Mouse (Mus musculus) hindbrain, embryonic 10.5 days (tissue): ENCODE data around the gene Dlg2. TPM values are rescaled to one million over a fixed set of nuclear protein-coding genes. Genes with fewer than 3 reads are reported as not detected.
A peak's percentile ranks its signal among the peaks of the same experiment; 100 is the strongest.

ENCODE experiments used
- DNase-seq: peaks from one replicate; pipeline ENCODE4 v3.0.0-alpha.2; 2017; ENCODE audit warnings: low spot score
- H3K27ac ChIP-seq: fragments of 300-500 bp; sonication (generic); 2 replicates; pipeline ENCODE4 v1.5.1; 2016; ENCODE audit warnings: mild to moderate bottlenecking, moderate library complexity
- H3K27me3 ChIP-seq: fragments of 300-500 bp; sonication (generic); 2 replicates; pipeline ENCODE4 v1.6.1; 2016; ENCODE audit warnings: mild to moderate bottlenecking; ENCODE audit not compliant: poor library complexity, insufficient read depth, severe bottlenecking
- H3K36me3 ChIP-seq: fragments of 300-500 bp; sonication (generic); 2 replicates; pipeline ENCODE4 v1.6.1; 2016; ENCODE audit warnings: mild to moderate bottlenecking, moderate library complexity
- H3K4me1 ChIP-seq: fragments of 300-500 bp; sonication (generic); replicated peaks from 2 replicates; pipeline ENCODE4 v1.6.1; 2016; ENCODE audit warnings: mild to moderate bottlenecking
- H3K4me3 ChIP-seq: fragments of 300-500 bp; sonication (generic); 2 replicates; pipeline ENCODE4 v1.5.1; 2016; ENCODE audit warnings: mild to moderate bottlenecking, moderate library complexity
- H3K9me3 ChIP-seq: fragments of 300-500 bp; sonication (generic); 2 replicates; pipeline ENCODE4 v1.6.1; 2016; ENCODE audit warnings: mild to moderate bottlenecking, moderate library complexity
- WGBS: fragments of 180-500 bp; shearing (Covaris S2); methylation state at CpG from one replicate; pipeline ENCODE4 v1.1.7; 2016; 5-methylcytosine and 5-hydroxymethylcytosine counted together
- polyA plus RNA-seq: library from polyadenylated mRNA; unstranded; fragments of >200 nt; fragmentation: Nextera tagmentation; extraction: Ambion mirVana; gene quantifications from 2 replicates; pipeline ENCODE4 v1.2.1, GENCODE M21; 2016

The Dlg2 gene
- polyA plus RNA-seq, 1 experiment from 2014 or later = 2.2 TPM

GRCm38 (mm10) chr7:90947073-90947472 lies 470.6 kb downstream of the Dlg2 start:
- H3K36me3 ChIP-seq = no peaks in the 10 kb centered on the region
- no peaks in the 10 kb centered on the region for H3K9me3 ChIP-seq
- H3K27me3 ChIP-seq = no peaks in the 10 kb centered on the region
- H3K27ac ChIP-seq = no peak overlapping the region
- H3K4me3 ChIP-seq = no peak overlapping the region
- DNase-seq = no peak
- H3K4me1 ChIP-seq = no peaks in the 10 kb centered on the region
- 80% methylated on average over 8 of the region's 8 CpGs for WGBS

GRCm38 (mm10) chr7:90949212-90949611 lies 472.7 kb downstream of the Dlg2 start:
- Histone ChIP-seq H3K36me3 (no peaks in the 10 kb centered on the region), H3K4me1 (no peaks in the 10 kb centered on the region), H3K27me3 (no peaks in the 10 kb centered on the region), H3K27ac (no peak overlapping the region), H3K4me3 (no peak overlapping the region), H3K9me3 (no peaks in the 10 kb centered on the region)
- DNase-seq = no peak
- 92% methylated on average over 5 of the region's 5 CpGs for WGBS

GRCm38 (mm10) chr7:90977241-90977640 lies 500.8 kb downstream of the Dlg2 start:
- no peaks in the 10 kb centered on the region for H3K9me3 ChIP-seq
- H3K27me3 ChIP-seq = no peaks in the 10 kb centered on the region
- DNase-seq = no peak
- peaks cover 3% of the 10 kb centered on the region; the same call in 1 of the 2 replicates for H3K4me1 ChIP-seq
- no peak overlapping the region for H3K27ac ChIP-seq
- H3K4me3 ChIP-seq = no peak overlapping the region
- H3K36me3 ChIP-seq = no peaks in the 10 kb centered on the region

- Histone ChIP-seq H3K27me3 (no peaks in the 10 kb centered on the region), H3K9me3 (no peaks in the 10 kb centered on the region), H3K36me3 (no peaks in the 10 kb centered on the region), H3K4me1 (peaks cover 3% of the 10 kb centered on the region; the same call in 1 of the 2 replicates), H3K27ac (no peak overlapping the region), H3K4me3 (no peak overlapping the region)
- DNase-seq = no peak
These were observed 505.6 kb downstream of the Dlg2 start for GRCm38 (mm10) chr7:90982069-90982468.

DNA sequence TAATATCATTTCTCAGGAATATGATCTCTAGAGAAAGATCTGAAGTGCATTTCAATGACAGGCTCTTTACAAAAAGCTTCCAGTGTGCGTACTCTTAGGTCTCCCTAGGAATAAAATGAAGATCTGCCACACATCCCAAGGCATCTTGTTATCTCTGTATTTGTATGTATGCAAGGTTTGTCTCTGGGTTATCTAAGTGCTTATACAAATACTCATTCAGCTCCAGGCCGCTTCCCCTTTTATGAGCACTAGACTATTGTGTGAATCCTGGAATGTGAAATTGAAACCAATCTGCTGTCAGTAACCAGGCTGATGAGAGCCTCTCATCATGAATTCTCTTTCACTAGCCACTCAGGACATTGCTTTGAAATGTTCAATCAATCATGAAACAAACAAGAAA lies 534.2 kb downstream of the Dlg2 start:
- no peaks in the 10 kb centered on the region for H3K27me3 ChIP-seq
- H3K36me3 ChIP-seq = no peaks in the 10 kb centered on the region
- no peak for DNase-seq
- WGBS = 76% methylated on average over 2 of the region's 2 CpGs
- H3K27ac ChIP-seq = no peak overlapping the region
- no peak overlapping the region for H3K4me3 ChIP-seq
- H3K4me1 ChIP-seq = no peaks in the 10 kb centered on the region
- H3K9me3 ChIP-seq = no peaks in the 10 kb centered on the region

DNA sequence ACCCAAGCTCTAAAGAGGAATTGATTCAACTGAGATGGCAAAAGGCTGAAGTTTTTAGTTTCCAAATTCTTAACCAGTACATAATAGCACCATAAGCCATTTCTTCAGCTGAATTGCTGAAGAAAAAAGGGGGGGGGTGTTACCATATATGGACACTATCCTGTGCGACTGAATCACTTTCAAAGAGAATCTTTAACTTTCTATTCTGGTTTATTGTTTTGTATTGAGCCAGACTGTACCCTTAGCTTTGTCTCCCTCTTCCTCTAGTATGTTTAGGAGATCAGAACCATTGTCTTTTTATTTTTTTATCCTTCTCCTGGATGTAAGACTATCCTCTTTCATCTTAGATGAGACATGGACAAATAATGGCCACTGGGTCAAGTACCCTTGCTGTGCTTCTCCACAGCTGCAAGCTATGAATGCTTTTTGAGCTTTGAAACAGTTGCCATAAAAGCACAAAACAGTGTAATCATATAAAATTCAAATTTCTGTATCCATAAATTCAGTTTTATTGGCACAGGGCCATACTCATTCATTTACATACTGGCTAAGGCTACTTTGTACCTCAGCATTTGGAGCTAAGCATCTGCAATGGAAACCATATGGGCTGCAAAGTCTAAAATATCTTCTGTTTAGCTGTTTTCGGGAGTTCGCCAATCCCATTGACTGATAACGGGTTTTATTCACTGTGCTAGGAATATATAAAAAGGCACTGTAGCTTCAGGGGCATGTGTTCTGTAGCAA lies 568.7 kb downstream of the Dlg2 start:
- no peak for DNase-seq
- no peaks in the 10 kb centered on the region for H3K9me3 ChIP-seq
- no peak overlapping the region for H3K27ac ChIP-seq
- H3K27me3 ChIP-seq = no peaks in the 10 kb centered on the region
- no peaks in the 10 kb centered on the region for H3K4me1 ChIP-seq
- no peaks in the 10 kb centered on the region for H3K36me3 ChIP-seq
- no peak overlapping the region for H3K4me3 ChIP-seq
- 85% methylated on average over 4 of the region's 4 CpGs for WGBS

GRCm38 (mm10) chr7:91045742-91046098 lies 569.2 kb downstream of the Dlg2 start:
- no peaks in the 10 kb centered on the region for H3K9me3 ChIP-seq
- 91% methylated on average over 1 of the region's 1 CpGs for WGBS
- H3K27ac ChIP-seq = no peak overlapping the region
- H3K27me3 ChIP-seq = no peaks in the 10 kb centered on the region
- no peak overlapping the region for H3K4me3 ChIP-seq
- no peaks in the 10 kb centered on the region for H3K36me3 ChIP-seq
- DNase-seq = no peak
- no peaks in the 10 kb centered on the region for H3K4me1 ChIP-seq

DNA sequence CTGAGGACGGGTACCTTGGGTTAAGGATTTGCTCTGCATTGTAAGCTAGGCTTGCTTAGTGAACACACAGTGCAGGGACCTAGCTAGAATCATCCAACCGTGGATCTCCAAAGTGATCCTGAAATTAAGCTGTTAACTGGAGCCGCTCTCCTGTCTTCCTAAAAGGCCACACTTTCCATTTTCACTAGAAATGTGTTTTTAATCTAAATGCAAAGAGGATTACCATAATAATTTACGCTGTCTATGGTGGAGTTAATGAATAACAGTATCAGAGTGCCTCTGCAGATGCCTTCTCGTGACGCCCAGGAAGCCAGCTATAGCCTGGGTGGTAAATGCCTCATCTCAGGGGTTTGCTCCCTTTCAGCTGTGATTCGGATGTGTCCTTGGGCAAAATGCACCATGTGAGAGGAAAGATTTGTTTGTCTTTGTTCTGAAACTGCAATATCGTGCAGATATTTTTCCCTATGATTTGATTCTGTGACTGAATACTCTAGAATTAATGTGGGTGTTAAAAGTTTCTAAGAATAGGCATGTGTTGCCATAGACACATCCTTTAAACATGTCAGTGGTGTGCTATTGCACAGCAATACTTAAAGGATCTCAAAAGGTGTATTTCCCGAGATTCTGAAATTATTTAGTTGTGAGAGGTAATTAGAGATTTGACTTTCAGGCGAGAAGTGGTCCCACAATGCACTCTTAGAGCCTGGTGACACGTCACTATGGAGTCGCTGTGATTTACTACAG lies 587.0 kb downstream of the Dlg2 start:
- no peak for DNase-seq
- H3K4me3 ChIP-seq = no peak overlapping the region
- no peaks in the 10 kb centered on the region for H3K4me1 ChIP-seq
- no peaks in the 10 kb centered on the region for H3K36me3 ChIP-seq
- 75% methylated on average over 12 of the region's 12 CpGs for WGBS
- H3K9me3 ChIP-seq = no peaks in the 10 kb centered on the region
- H3K27me3 ChIP-seq = no peaks in the 10 kb centered on the region
- no peak overlapping the region for H3K27ac ChIP-seq

- WGBS = 61% methylated on average over 9 of the region's 9 CpGs
- no peaks in the 10 kb centered on the region for H3K9me3 ChIP-seq
- no peak for DNase-seq
These were observed 595.6 kb downstream of the Dlg2 start for GRCm38 (mm10) chr7:91071751-91072707.

DNA sequence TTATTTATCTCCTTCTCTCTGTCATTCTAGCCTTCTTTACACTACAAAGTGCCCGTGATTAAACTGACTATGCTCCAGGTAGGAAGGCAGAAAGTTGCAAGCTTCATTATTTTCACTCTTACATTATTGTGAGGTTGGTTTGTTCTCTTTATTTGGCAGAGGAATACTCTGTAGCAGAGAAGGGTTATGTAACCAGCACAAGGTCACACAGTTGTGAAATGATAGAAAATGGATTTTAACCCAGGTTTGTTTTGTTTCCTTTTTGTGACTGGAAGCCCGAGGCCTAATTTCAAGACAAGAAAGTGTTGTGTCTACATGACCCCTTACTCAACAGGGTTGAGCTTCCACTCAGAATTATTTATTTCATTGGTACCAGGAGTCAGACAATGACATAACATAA lies 609.6 kb downstream of the Dlg2 start:
- peaks cover 6% of the 10 kb centered on the region; the same call in 1 of the 2 replicates for H3K4me1 ChIP-seq
- no peaks in the 10 kb centered on the region for H3K36me3 ChIP-seq
- no peaks in the 10 kb centered on the region for H3K9me3 ChIP-seq
- WGBS = 77% methylated on average over 2 of the region's 2 CpGs
- H3K27ac ChIP-seq = no peak overlapping the region
- no peak overlapping the region for H3K4me3 ChIP-seq
- H3K27me3 ChIP-seq = peaks cover 18% of the 10 kb centered on the region
- no peak for DNase-seq

More at GRCm38 (mm10) chr7:91071751-91072707, 595.6 kb downstream of the Dlg2 start:
- Histone ChIP-seq H3K4me3 (no peak overlapping the region), H3K27ac (no peak overlapping the region), H3K27me3 (no peaks in the 10 kb centered on the region), H3K4me1 (0 out of 2 replicates have a peak, but pooled peaks cover 8% of the 10 kb centered on the region), H3K36me3 (no peaks in the 10 kb centered on the region)

DNA sequence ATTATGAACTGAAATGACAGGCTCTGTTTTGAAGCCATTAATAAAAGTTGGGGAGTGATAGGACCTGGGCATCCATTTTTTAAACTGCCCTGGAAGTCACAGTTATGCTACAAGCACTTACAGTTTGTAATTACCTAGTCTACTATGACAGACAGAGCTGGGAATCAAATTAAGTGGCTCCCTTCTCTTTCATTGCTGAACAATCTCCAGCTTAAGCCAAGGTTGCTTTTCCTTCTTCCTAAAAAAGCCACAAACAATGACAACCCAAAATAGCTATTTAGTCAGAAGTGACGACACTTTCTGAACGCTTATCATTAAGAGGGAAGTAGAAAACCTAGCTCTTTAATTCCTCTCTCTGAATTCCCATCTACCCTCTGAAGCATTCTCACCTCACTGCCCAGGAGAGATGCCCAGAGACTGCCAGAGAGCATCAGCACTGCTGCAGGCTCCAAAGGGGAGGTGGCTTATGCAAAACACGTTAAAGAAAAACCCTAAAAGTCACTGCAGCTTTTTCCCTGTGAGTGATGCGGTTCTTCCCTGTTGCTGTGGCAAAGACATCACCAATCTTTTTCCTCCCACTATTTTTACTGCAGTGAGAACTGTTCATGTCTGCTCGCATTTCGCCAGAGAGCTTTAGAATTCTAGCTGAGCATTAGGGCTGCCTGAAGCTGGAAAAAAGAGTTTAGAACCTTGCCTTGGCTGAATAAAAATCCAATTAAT lies 612.9 kb downstream of the Dlg2 start:
- 41% methylated on average over 6 of the region's 6 CpGs for WGBS

GRCm38 (mm10) chr7:91090317-91090829 lies 613.9 kb downstream of the Dlg2 start:
- Histone ChIP-seq H3K4me1 (peaks cover 12% of the 10 kb centered on the region; the same call in 1 of the 2 replicates), H3K36me3 (no peaks in the 10 kb centered on the region), H3K9me3 (no peaks in the 10 kb centered on the region), H3K4me3 (peak overlapping the region; percentile 45; the same call in 1 of the 2 replicates), H3K27ac (no peak overlapping the region), H3K27me3 (peaks cover 25% of the 10 kb centered on the region)
- no peak for DNase-seq
- 61% methylated on average over 5 of the region's 5 CpGs for WGBS

More for the DNA sequence above, 612.9 kb downstream of the Dlg2 start:
- Histone ChIP-seq H3K4me1 (peaks cover 12% of the 10 kb centered on the region; the same call in 1 of the 2 replicates), H3K27me3 (peaks cover 25% of the 10 kb centered on the region), H3K9me3 (no peaks in the 10 kb centered on the region), H3K36me3 (no peaks in the 10 kb centered on the region), H3K4me3 (no peak overlapping the region), H3K27ac (no peak overlapping the region)
- no peak for DNase-seq
